Mouse (Mus musculus) erythroblast, embryonic 14.5 days (primary cell): ENCODE results near the gene Cdc27.

Source experiments
- GATA1 ChIP-seq: IDR thresholded peaks from 2 replicates; pipeline ENCODE4 v1.6.1; 2012; ENCODE audit warnings: low read length, inconsistent platforms, mixed read lengths
- TAL1 ChIP-seq: IDR thresholded peaks from 3 replicates; pipeline ENCODE4 v1.6.1; 2012; ENCODE audit warnings: low read length, inconsistent platforms, mixed read lengths

- TF ChIP-seq TAL1, result no peak
- TF ChIP-seq GATA1, result no peak
These were observed 39.1 kb upstream of the Cdc27 start for GRCm38 (mm10) chr11:104589570-104589969.
